In the genomic region with DNA sequence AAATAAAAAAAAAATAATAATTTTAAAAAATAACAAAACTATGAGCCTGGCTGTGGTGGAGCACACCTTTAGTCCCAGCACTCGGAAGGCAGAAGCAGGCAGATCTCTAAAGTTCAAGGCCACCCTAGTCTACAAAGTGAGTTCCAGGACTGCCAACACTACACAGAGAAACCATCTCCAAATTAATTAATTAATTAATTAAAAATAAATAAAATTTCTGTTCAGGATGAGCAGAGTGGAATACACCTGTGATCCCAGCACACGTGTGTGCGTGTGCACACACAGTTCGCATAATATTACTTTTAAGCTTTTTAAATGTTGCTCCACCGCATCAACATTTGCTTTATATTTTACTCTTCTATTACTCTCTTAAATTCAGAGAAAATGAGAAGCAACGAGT, we compare ENCODE assay signal across 8 mouse cellular contexts. TPM values are rescaled to one million over a fixed set of nuclear protein-coding genes. Genes with fewer than 3 reads are reported as not detected.
A peak's percentile ranks its signal among the peaks of the same experiment; 100 is the strongest.
DNase-seq lines count a peak whose midpoint lies in the region; ATAC-seq and TF ChIP-seq lines count a peak whose summit lies in the region.

No protein-coding gene starts in this region.

- H3K27ac ChIP-seq in heart, embryonic 15.5 days = peak overlapping the region; percentile 81; the same call in 1 of the 2 replicates
- H3K27ac ChIP-seq in hindbrain, embryonic 11.5 days (ENCODE audit: low read depth, low read length) = no peak overlapping the region
- no peak overlapping the region; the same call in 1 of the 2 replicates for H3K27ac ChIP-seq in midbrain, embryonic 11.5 days (ENCODE audit: low read depth, low read length)

- peak overlapping the region; percentile 87 for H3K9ac ChIP-seq in heart, embryonic 15.5 days
- peak overlapping the region; percentile 90 for H3K9ac ChIP-seq in hindbrain, embryonic 11.5 days (ENCODE audit: low read depth, low read length)
- peak overlapping the region; percentile 89 for H3K9ac ChIP-seq in midbrain, embryonic 11.5 days (ENCODE audit: low read length)

- no peaks in the 10 kb centered on the region for H3K27me3 ChIP-seq in heart, embryonic 15.5 days
- H3K27me3 ChIP-seq in G1E (ENCODE audit: insufficient read depth, low read length) = 0 out of 2 replicates have a peak, but pooled peaks cover 5% of the 10 kb centered on the region
- H3K27me3 ChIP-seq in hindbrain, embryonic 11.5 days (ENCODE audit: control insufficient read depth, insufficient read depth, low read length) = no peaks in the 10 kb centered on the region
- H3K27me3 ChIP-seq in midbrain, embryonic 11.5 days (ENCODE audit: control insufficient read depth, insufficient read depth, low read length) = no peaks in the 10 kb centered on the region

- peak overlapping the region; percentile 84 for H3K4me2 ChIP-seq in heart, embryonic 15.5 days
- H3K4me2 ChIP-seq in hindbrain, embryonic 11.5 days (replicated peaks; ENCODE audit: low read depth, low read length) = peak overlapping the region; percentile 60
- peak overlapping the region; percentile 56 for H3K4me2 ChIP-seq in midbrain, embryonic 11.5 days

- H3K4me3 ChIP-seq in heart, embryonic 15.5 days = peak overlapping the region; percentile 94
- peak overlapping the region; percentile 99 for H3K4me3 ChIP-seq in G1E (ENCODE audit: low read depth, low read length)
- H3K4me3 ChIP-seq in hindbrain, embryonic 11.5 days (ENCODE audit: low read depth, low read length) = peak overlapping the region; percentile 87
- H3K4me3 ChIP-seq in midbrain, embryonic 11.5 days (ENCODE audit: low read depth, low read length) = peak overlapping the region; percentile 87

- peaks cover 17% of the 10 kb centered on the region for H3K4me1 ChIP-seq in heart, embryonic 15.5 days (replicated peaks)
- H3K4me1 ChIP-seq in G1E (ENCODE audit: insufficient read depth, low read depth, low read length) = peaks cover 20% of the 10 kb centered on the region
- H3K4me1 ChIP-seq in hindbrain, embryonic 11.5 days (replicated peaks; ENCODE audit: control insufficient read depth, insufficient read depth, low read length) = no peaks in the 10 kb centered on the region
- H3K4me1 ChIP-seq in midbrain, embryonic 11.5 days (ENCODE audit: control insufficient read depth, insufficient read depth, low read length) = no peaks in the 10 kb centered on the region; the same call in 1 of the 2 replicates

- WGBS in heart, embryonic 15.5 days = 14% methylated on average over 6 of the region's 6 CpGs
- 16% methylated on average over 6 of the region's 6 CpGs for WGBS in hindbrain, embryonic 11.5 days
- WGBS in midbrain, embryonic 11.5 days = 15% methylated on average over 6 of the region's 6 CpGs

- no peak for DNase-seq in heart, postnatal 25 days (ENCODE audit: low spot score)
- no peak for DNase-seq in G1E (ENCODE audit: low spot score)
- DNase-seq in hindbrain, embryonic 11.5 days (ENCODE audit: low spot score) = no peak
- no peak for DNase-seq in midbrain, embryonic 11.5 days (ENCODE audit: low spot score, missing footprints)
- DNase-seq in retina, postnatal 1 day = no peak
- no peak for DNase-seq in ovary, postnatal 14 days (ENCODE audit: low spot score)

- H3K36me3 ChIP-seq in heart, embryonic 15.5 days = peaks cover 25% of the 10 kb centered on the region
- peaks cover 35% of the 10 kb centered on the region for H3K36me3 ChIP-seq in G1E (replicated peaks)
- 0 out of 2 replicates have a peak, but pooled peaks cover 4% of the 10 kb centered on the region for H3K36me3 ChIP-seq in hindbrain, embryonic 11.5 days (ENCODE audit: control insufficient read depth, insufficient read depth, low read length)
- no peaks in the 10 kb centered on the region for H3K36me3 ChIP-seq in midbrain, embryonic 11.5 days (ENCODE audit: control insufficient read depth, insufficient read depth, low read length)

- no peak for TF ChIP-seq CTCF in G1E (IDR thresholded peaks at IDR 0.05; ENCODE audit: low read depth, low read length)

- intact Hi-C loops in heart, postnatal 25 days (cut with DNase I) = loop anchor here (2.0 to 10.0 kb wide), 3 partner anchors 106 to 343 kb away; a partner anchor contains a TSS

- ATAC-seq in heart, embryonic 15.5 days (replicated peaks; ENCODE audit: insufficient number of reproducible peaks, insufficient read depth, low FRiP score, low read depth) = no peak
- ATAC-seq in G1E (ENCODE audit: extremely low read depth, insufficient number of reproducible peaks, low FRiP score, poor library complexity, severe bottlenecking) = no peak
- ATAC-seq in hindbrain, embryonic 11.5 days (ENCODE audit: low FRiP score) = peak; percentile 59; the same call in 1 of the 2 replicates
- ATAC-seq in midbrain, embryonic 11.5 days (ENCODE audit: low FRiP score) = peak; percentile 19; the same call in 1 of the 2 replicates
- no peak for ATAC-seq in megakaryocyte-erythroid progenitor cell, adult 5-6 weeks (replicated peaks; ENCODE audit: low FRiP score, low TSS enrichment, poor library complexity, severe bottlenecking)

- H3K9me3 ChIP-seq in heart, embryonic 15.5 days (replicated peaks) = no peaks in the 10 kb centered on the region
- H3K9me3 ChIP-seq in G1E (replicated peaks) = no peaks in the 10 kb centered on the region
- H3K9me3 ChIP-seq in hindbrain, embryonic 11.5 days (ENCODE audit: control insufficient read depth, low read length) = no peaks in the 10 kb centered on the region
- no peaks in the 10 kb centered on the region for H3K9me3 ChIP-seq in midbrain, embryonic 11.5 days (ENCODE audit: control insufficient read depth, low read length)

RNA-seq across cellular contexts. Expression of a gene that starts 0.8 kb away (rescaled TPM):
- polyA plus RNA-seq in heart, embryonic 15.5 days (2015; fragmentation: Nextera tagmentation; extraction: Ambion mirVana) = 39.4 and 39.9 TPM in 2 replicates
- 10 to 100 TPM; 19.7 to 20.2 TPM for total RNA-seq in heart, postnatal 25 days (2021)
- 69.2 and 83.2 TPM in 2 replicates for total RNA-seq in G1E (2014; fragmentation: Nextera tagmentation)
- total RNA-seq in G1E (2017) = 52.6 and 61.1 TPM in 2 replicates
- polyA plus RNA-seq in G1E (2012) = 27.3 and 27.8 TPM in 2 replicates
- polyA plus RNA-seq in hindbrain, embryonic 11.5 days (2014; fragmentation: Nextera tagmentation; extraction: Ambion mirVana) = 89.2 and 97.7 TPM in 2 replicates
- polyA plus RNA-seq in midbrain, embryonic 11.5 days (2014; fragmentation: Nextera tagmentation; extraction: Ambion mirVana) = 85.4 and 86.2 TPM in 2 replicates
- total RNA-seq in megakaryocyte-erythroid progenitor cell, adult 5-6 weeks (2014; fragmentation: Nextera tagmentation) = 56.9 and 85.2 TPM in 2 replicates
- total RNA-seq in megakaryocyte-erythroid progenitor cell, adult 5-6 weeks (2017) = 89.8 and 98.7 TPM in 2 replicates

RNA-seq across cellular contexts. Expression of a gene that starts 39.0 kb away (rescaled TPM):
- not detected in 2 replicates for polyA plus RNA-seq in heart, embryonic 15.5 days (2015; fragmentation: Nextera tagmentation; extraction: Ambion mirVana)
- total RNA-seq in heart, postnatal 25 days (2021) = under 1 TPM; 0.10 to 0.11 TPM
- total RNA-seq in G1E (2014; fragmentation: Nextera tagmentation) (0.53 TPM in 1 of 2 replicates, not detected in the other), G1E (2017) (0.06 and 0.27 TPM in 2 replicates)
- 0.01 TPM in 1 of 2 replicates, not detected in the other for polyA plus RNA-seq in G1E (2012)
- polyA plus RNA-seq in hindbrain, embryonic 11.5 days (2014; fragmentation: Nextera tagmentation; extraction: Ambion mirVana) = not detected in 2 replicates
- polyA plus RNA-seq in midbrain, embryonic 11.5 days (2014; fragmentation: Nextera tagmentation; extraction: Ambion mirVana) = not detected in 2 replicates
- not detected in 2 replicates for total RNA-seq in megakaryocyte-erythroid progenitor cell, adult 5-6 weeks (2014; fragmentation: Nextera tagmentation)
- not detected in 2 replicates for total RNA-seq in megakaryocyte-erythroid progenitor cell, adult 5-6 weeks (2017)

Comparison
In these comparisons a context has a peak if more than half of its experiments do, and no peak if none do; other contexts are left out.
1. ATAC-seq: peak in hindbrain, embryonic 11.5 days (single experiment) and midbrain, embryonic 11.5 days (single experiment); none in heart, embryonic 15.5 days (single experiment), G1E (single experiment) and megakaryocyte-erythroid progenitor cell, adult 5-6 weeks (single experiment).
2. Peak in every context shown above with its lines, with median percentiles within 50 percentile points of each other: H3K4me2 ChIP-seq, H3K4me3 ChIP-seq and H3K9ac ChIP-seq.